Mouse (Mus musculus): ENCODE data around the gene Mapkbp1.

Mapkbp1 gene

DNA sequence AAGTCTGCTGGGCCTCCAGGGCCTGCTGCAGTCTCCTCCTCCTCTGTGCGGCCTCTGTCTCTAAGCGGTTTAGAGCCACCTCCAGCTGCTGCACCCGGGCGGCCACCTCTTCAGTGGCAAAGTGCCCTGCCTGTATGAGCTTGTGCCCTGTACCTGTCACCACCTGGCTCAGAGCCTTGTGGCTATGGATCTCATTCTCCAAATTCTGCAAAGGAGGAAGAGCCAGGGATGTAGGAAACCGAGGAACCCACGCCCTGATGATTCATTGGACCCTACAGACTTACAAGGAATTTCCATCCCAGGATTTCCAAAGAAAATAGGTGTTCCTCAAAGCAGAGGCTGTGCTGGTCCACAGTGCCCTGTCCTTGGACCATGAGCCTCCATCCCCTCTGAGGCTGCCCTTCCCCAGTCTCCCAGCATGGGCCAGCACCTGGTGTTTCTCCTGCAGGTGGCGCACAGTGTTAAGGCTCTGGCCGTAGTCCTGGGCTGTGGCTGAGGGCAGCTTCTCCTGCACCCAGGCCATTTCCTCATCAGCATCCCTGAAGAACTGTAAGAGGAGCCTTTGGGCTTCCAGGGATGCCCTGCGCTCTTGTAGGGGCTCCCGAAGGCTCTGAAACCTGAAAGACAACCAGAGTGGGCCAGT is 77.3 kb downstream of the Mapkbp1 start:
- no peak for DNase-seq (ENCODE audit: low spot score in 2 of 2)

- DNase-seq (ENCODE audit: low spot score in 2 of 2): no peak
Measured at GRCm38 (mm10) chr2:120051405-120051804, 78.9 kb downstream of the Mapkbp1 start.

GRCm38 (mm10) chr2:120054771-120055552 is 82.5 kb downstream of the Mapkbp1 start:
- no peak for DNase-seq (ENCODE audit: low spot score in 2 of 2)

GRCm38 (mm10) chr2:120055923-120056322 is 83.4 kb downstream of the Mapkbp1 start:
- no peak for DNase-seq (ENCODE audit: low spot score in 2 of 2)

GRCm38 (mm10) chr2:120058818-120059217 is 86.3 kb downstream of the Mapkbp1 start:
- no peak for DNase-seq (ENCODE audit: low spot score in 2 of 2)

DNA sequence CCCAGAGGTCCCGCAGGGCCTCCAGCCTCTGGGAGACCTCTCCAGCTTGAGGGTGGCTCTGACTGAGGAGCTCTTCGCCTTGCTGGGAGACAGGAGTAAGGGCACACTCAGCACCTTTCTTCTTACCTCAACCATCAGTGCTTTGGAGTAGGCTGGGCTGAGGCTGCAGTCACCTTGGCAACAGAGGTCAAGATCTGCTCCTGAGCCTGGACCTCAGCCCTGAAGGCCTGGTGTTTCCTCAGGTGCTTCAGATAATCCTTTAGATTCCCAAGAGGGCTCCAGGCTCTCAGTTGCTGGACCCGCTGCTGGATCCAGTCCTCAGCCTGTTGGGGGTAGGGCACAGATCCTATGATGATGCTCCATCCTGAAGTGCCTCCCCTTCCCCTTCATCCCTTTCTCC is 87.0 kb downstream of the Mapkbp1 start:
- DNase-seq (ENCODE audit: low spot score in 2 of 2): no peak

DNA sequence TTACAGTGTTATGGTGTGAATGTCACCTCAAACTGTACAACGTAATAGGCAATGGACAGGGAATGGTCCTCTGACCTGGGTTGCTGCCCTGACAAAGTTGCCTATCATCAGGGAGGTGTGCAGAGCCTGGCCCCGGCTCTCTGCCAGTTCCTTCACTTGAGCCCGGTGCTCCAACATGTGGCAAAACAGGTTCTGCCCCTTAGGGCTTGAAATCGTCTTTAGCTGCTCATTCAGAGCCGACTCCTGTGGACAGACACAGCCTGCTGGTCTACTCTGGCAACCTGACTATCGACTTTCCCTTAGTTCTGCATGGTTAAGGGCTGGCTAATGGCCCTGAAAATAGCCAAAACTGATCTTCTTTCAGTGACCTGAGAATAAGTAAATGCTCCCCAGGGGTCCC is 87.7 kb downstream of the Mapkbp1 start:
- DNase-seq (ENCODE audit: low spot score in 2 of 2): no peak

- no peak for DNase-seq (ENCODE audit: low spot score in 2 of 2)
Measured at GRCm38 (mm10) chr2:120060651-120061050, 88.2 kb downstream of the Mapkbp1 start.

GRCm38 (mm10) chr2:120062248-120062647 is 89.7 kb downstream of the Mapkbp1 start:
- no peak for DNase-seq (ENCODE audit: low spot score in 2 of 2)

DNA sequence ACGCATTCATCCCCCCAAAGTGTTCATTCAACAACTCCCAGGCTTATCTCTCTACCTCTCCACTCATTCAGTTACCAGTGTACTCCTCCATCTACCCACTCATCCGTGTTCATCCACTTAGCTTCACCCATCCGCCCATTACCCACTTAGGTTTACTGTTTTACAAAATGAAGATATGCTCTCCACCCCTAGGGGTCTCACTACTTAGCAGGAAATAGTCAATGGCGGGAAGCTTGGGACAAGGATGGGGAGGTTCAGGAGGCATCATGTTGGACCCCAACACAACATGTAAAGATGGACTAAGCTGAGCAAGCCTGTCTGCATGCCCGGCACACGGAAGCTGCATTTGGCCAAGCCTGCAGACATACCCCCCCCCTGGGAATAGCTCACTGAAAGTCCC is 92.1 kb downstream of the Mapkbp1 start:
- DNase-seq (ENCODE audit: low spot score in 2 of 2): no peak

DNA sequence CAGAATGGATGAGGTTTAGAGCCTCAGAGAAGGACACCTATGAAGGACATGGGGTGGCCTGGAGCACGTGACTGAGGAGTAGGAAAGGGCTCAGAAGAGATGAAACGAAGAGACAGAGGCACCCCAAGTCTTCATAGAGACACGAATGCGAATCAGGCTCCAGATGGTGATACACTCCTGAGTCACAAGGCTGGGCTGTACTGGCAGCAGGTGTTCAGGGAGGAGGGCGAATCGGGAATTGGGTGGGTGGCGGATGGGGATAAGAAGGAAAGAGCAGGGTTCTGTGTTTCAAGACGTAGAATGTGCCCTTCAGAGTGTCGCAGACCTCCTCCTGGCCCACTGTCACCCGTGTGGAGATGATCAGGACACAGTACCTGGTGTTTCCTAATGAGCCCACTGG is 92.7 kb downstream of the Mapkbp1 start:
- DNase-seq (ENCODE audit: low spot score in 2 of 2): no peak

GRCm38 (mm10) chr2:120066224-120066623 is 93.7 kb downstream of the Mapkbp1 start:
- DNase-seq (ENCODE audit: low spot score in 2 of 2): no peak

- peak in 1 of 2 experiments; percentile 21 for DNase-seq (ENCODE audit: low spot score in 2 of 2)
Measured at GRCm38 (mm10) chr2:120068555-120069465, 96.3 kb downstream of the Mapkbp1 start.

- DNase-seq (ENCODE audit: low spot score in 2 of 2): peak; percentile 65 to 82
Measured at GRCm38 (mm10) chr2:120069466-120069990, 97.0 kb downstream of the Mapkbp1 start.

GRCm38 (mm10) chr2:120074096-120074495 is 101.6 kb downstream of the Mapkbp1 start:
- DNase-seq (ENCODE audit: low spot score in 2 of 2): no peak

GRCm38 (mm10) chr2:120076076-120076705 is 103.7 kb downstream of the Mapkbp1 start:
- DNase-seq (ENCODE audit: low spot score in 2 of 2): peak; percentile 42 to 49

Measured in frontal cortex, postnatal 36 days (tissue).